Mouse (Mus musculus) subcutaneous adipose tissue, adult 2 months (tissue): ENCODE measurements around the gene Wdr46. TPM values are rescaled to one million over a fixed set of nuclear protein-coding genes. Genes with fewer than 3 reads are reported as not detected.

ENCODE experiments used
- polyA plus RNA-seq: library from polyadenylated mRNA; depleted of rRNA; stranded (reverse); fragments of >200 nt; gene quantifications from 2 replicates; pipeline ENCODE4 v1.2.3, GENCODE M21; 2012; ENCODE audit warnings: low replicate concordance; rRNA removed

Gene Wdr46
- 15.8 and 36.0 TPM in 2 replicates for polyA plus RNA-seq

GRCm38 (mm10) chr17:33940206-33940805, at the start of gene Wdr46, which contains the start of gene Pfdn6:
Gene Wdr46 (plus strand): TSS chr17:33940660.
Gene Pfdn6 (minus strand): TSS chr17:33940343.

GRCm38 (mm10) chr17:33904835-33905234, 35.6 kb upstream of the Wdr46 start, which contains the start of gene Platr17:
Gene Platr17 (plus strand): TSS chr17:33905135.

GRCm38 (mm10) chr17:33909077-33909868, 31.2 kb upstream of the Wdr46 start, which contains the start of gene Daxx:
Gene Daxx (plus strand): TSS chr17:33909414.

GRCm38 (mm10) chr17:33915671-33916250, 24.7 kb upstream of the Wdr46 start, which contains the start of the genes Tapbp and Zbtb22:
Gene Tapbp (plus strand): TSS chr17:33915899.
Gene Zbtb22 (plus strand): TSS chr17:33915904.

GRCm38 (mm10) chr17:33929371-33930279, 10.8 kb upstream of the Wdr46 start, which contains the start of gene Rgl2:
Gene Rgl2 (plus strand): TSS chr17:33929543.

GRCm38 (mm10) chr17:33951021-33951946, 10.8 kb downstream of the Wdr46 start, which contains the start of gene B3galt4:
Gene B3galt4 (minus strand): TSS chr17:33951488.

GRCm38 (mm10) chr17:33955555-33956214, 15.2 kb downstream of the Wdr46 start, which contains the start of the genes Vps52 and Rps18:
Gene Vps52 (plus strand): TSS chr17:33955812.
Gene Rps18 (minus strand): TSS chr17:33956001.

Other genes starting within 250 kb of the Wdr46 start
- 134 and 205 TPM in 2 replicates for gene March2, start 222.0 kb upstream of the Wdr46 start, polyA plus RNA-seq
- 367 and 417 TPM in 2 replicates for gene Rab11b, start 180.1 kb upstream of the Wdr46 start, polyA plus RNA-seq
- gene Angptl4, start 158.8 kb upstream of the Wdr46 start, polyA plus RNA-seq: 131 and 603 TPM in 2 replicates
- gene Kank3, start 130.1 kb upstream of the Wdr46 start, polyA plus RNA-seq: 124 and 438 TPM in 2 replicates
- gene Rps28, start 116.1 kb upstream of the Wdr46 start, polyA plus RNA-seq: 443 and 1,172 TPM in 2 replicates
- 619 and 635 TPM in 2 replicates for gene Ndufa7, start 116.1 kb upstream of the Wdr46 start, polyA plus RNA-seq
- 142 and 168 TPM in 2 replicates for gene Cd320, start 97.6 kb upstream of the Wdr46 start, polyA plus RNA-seq
- not detected in 2 replicates for gene Gm7029, start 66.8 kb upstream of the Wdr46 start, polyA plus RNA-seq
- 1.6 and 9.5 TPM in 2 replicates for gene Kifc1, start 50.0 kb upstream of the Wdr46 start, polyA plus RNA-seq
- gene Platr17, start 35.5 kb upstream of the Wdr46 start, polyA plus RNA-seq: 0.22 and 0.39 TPM in 2 replicates
- 47.5 and 58.9 TPM in 2 replicates for gene Daxx, start 31.2 kb upstream of the Wdr46 start, polyA plus RNA-seq
- 206 and 319 TPM in 2 replicates for gene Tapbp, start 24.8 kb upstream of the Wdr46 start, polyA plus RNA-seq
- 42.7 and 55.1 TPM in 2 replicates for gene Zbtb22, start 24.8 kb upstream of the Wdr46 start, polyA plus RNA-seq
- 157 and 179 TPM in 2 replicates for gene Rgl2, start 11.1 kb upstream of the Wdr46 start, polyA plus RNA-seq
- gene Pfdn6, start 317 bp upstream of the Wdr46 start, polyA plus RNA-seq: 29.4 and 29.5 TPM in 2 replicates
- gene B3galt4, start 10.8 kb downstream of the Wdr46 start, polyA plus RNA-seq: 6.6 and 9.0 TPM in 2 replicates
- 65.8 and 76.5 TPM in 2 replicates for gene Vps52, start 15.2 kb downstream of the Wdr46 start, polyA plus RNA-seq
- 464 and 878 TPM in 2 replicates for gene Rps18, start 15.3 kb downstream of the Wdr46 start, polyA plus RNA-seq
- 3,046 and 5,899 TPM in 2 replicates for gene H2-K1, start 59.7 kb downstream of the Wdr46 start, polyA plus RNA-seq
- 31.6 and 54.8 TPM in 2 replicates for gene Ring1, start 84.0 kb downstream of the Wdr46 start, polyA plus RNA-seq
- gene H2-Ke6, start 87.4 kb downstream of the Wdr46 start, polyA plus RNA-seq: 86.6 and 99.6 TPM in 2 replicates
- 134 and 217 TPM in 2 replicates for gene Slc39a7, start 91.0 kb downstream of the Wdr46 start, polyA plus RNA-seq
- 48.9 and 66.9 TPM in 2 replicates for gene Rxrb, start 91.2 kb downstream of the Wdr46 start, polyA plus RNA-seq
- 0.62 and 1.1 TPM in 2 replicates for gene Col11a2, start 98.8 kb downstream of the Wdr46 start, polyA plus RNA-seq
- gene H2-Oa, start 151.7 kb downstream of the Wdr46 start, polyA plus RNA-seq: 1.5 and 8.0 TPM in 2 replicates
- gene H2-DMa, start 178.9 kb downstream of the Wdr46 start, polyA plus RNA-seq: 57.9 and 70.0 TPM in 2 replicates
- gene Brd2, start 182.0 kb downstream of the Wdr46 start, polyA plus RNA-seq: 90.8 and 138 TPM in 2 replicates
- gene H2-DMb2, start 202.6 kb downstream of the Wdr46 start, polyA plus RNA-seq: 4.7 and 9.3 TPM in 2 replicates
- gene H2-DMb1, start 212.4 kb downstream of the Wdr46 start, polyA plus RNA-seq: 81.8 and 86.9 TPM in 2 replicates
- gene Tap1, start 246.9 kb downstream of the Wdr46 start, polyA plus RNA-seq: 50.0 and 54.7 TPM in 2 replicates
- gene Psmb9, start 247.1 kb downstream of the Wdr46 start, polyA plus RNA-seq: 69.5 and 80.5 TPM in 2 replicates